Mouse (Mus musculus) limb, embryonic 14.5 days (tissue): Measurements from ENCODE around the gene Slc6a20b. TPM values are rescaled to one million over a fixed set of nuclear protein-coding genes. Genes with fewer than 3 reads are reported as not detected.
A peak's percentile ranks its signal among the peaks of the same experiment; 100 is the strongest.
"Not testable (repeated sequence)": the region's sequence is repeated elsewhere in the genome, so short reads cannot be mapped to it uniquely, and the experiment has no call there.

ENCODE experiments used
- ATAC-seq: fragments of 200-750 bp; cut with Nextera tagmentation; 2 replicates; pipeline ENCODE4 v1.8.0; 2017; ENCODE audit warnings: low read depth, moderate number of reproducible peaks, moderate TSS enrichment; ENCODE audit not compliant: low FRiP score
- DNase-seq: peaks from one replicate; pipeline ENCODE4 v3.0.0-alpha.2; 2015; ENCODE audit warnings: low spot score
- H3K27ac ChIP-seq: fragments of 300-500 bp; sonication (generic); replicated peaks from 2 replicates; pipeline ENCODE4 v1.5.1; 2014; ENCODE audit warnings: low read depth, mild to moderate bottlenecking, low read length, moderate library complexity, mixed read lengths
- H3K27me3 ChIP-seq: fragments of 300-500 bp; sonication (generic); 2 replicates; pipeline ENCODE4 v1.6.1; 2014; ENCODE audit warnings: low read length, mixed read lengths; ENCODE audit not compliant: control insufficient read depth, insufficient read depth
- H3K36me3 ChIP-seq: fragments of 300-500 bp; sonication (generic); 2 replicates; pipeline ENCODE4 v1.6.1; 2014; ENCODE audit warnings: mild to moderate bottlenecking, low read length, moderate library complexity, mixed read lengths; ENCODE audit not compliant: control insufficient read depth, insufficient read depth
- H3K4me1 ChIP-seq: fragments of 300-500 bp; sonication (generic); 2 replicates; pipeline ENCODE4 v1.6.1; 2014; ENCODE audit warnings: antibody characterized with exemption, low read length, mixed read lengths; ENCODE audit not compliant: control insufficient read depth, insufficient read depth
- H3K4me2 ChIP-seq: fragments of 300-500 bp; sonication (generic); replicated peaks from 2 replicates; pipeline ENCODE4 v1.6.1; 2014; ENCODE audit warnings: low read depth, mild to moderate bottlenecking, low read length, moderate library complexity; ENCODE audit not compliant: severe bottlenecking
- H3K4me3 ChIP-seq: fragments of 300-500 bp; sonication (generic); replicated peaks from 2 replicates; pipeline ENCODE4 v1.5.1; 2014; ENCODE audit warnings: low read length
- H3K9ac ChIP-seq: fragments of 300-500 bp; sonication (generic); 2 replicates; pipeline ENCODE4 v1.6.1; 2014; ENCODE audit warnings: mild to moderate bottlenecking, low read depth, low read length, moderate library complexity; ENCODE audit not compliant: severe bottlenecking
- H3K9me3 ChIP-seq: fragments of 300-500 bp; sonication (generic); 2 replicates; pipeline ENCODE4 v1.6.1; 2016; ENCODE audit warnings: low read length; ENCODE audit not compliant: control insufficient read depth
- POLR2A ChIP-seq: fragments of 200-500 bp; IDR thresholded peaks from 2 replicates; pipeline ENCODE4 v1.8.0; 2012; ENCODE audit warnings: inconsistent platforms, mild to moderate bottlenecking, moderate library complexity, borderline replicate concordance; ENCODE audit not compliant: insufficient read depth, insufficient read length; ENCODE audit errors: extremely low read depth
- WGBS: fragments of 180-500 bp; shearing (Covaris S2); extraction: QIAGEN DNeasy Blood & Tissue Kit; methylation state at CpG from one replicate; pipeline ENCODE4 v1.1.7; 2014; 5-methylcytosine and 5-hydroxymethylcytosine counted together
- polyA plus RNA-seq, 2 experiments: library from polyadenylated mRNA; depleted of rRNA in 1 of 2; stranded (reverse) in 1 of 2; unstranded in 1 of 2; fragments of >200 nt; fragmentation: Nextera tagmentation in 1 of 2; extraction: Ambion mirVana in 1 of 2; gene quantifications; 2 replicates each; pipeline versions ENCODE4 v1.2.1 to v1.2.3; 2012 to 2014

Gene Slc6a20b
- 0.01 and 0.03 TPM in 2 replicates for polyA plus RNA-seq (2012; rRNA removed)
- polyA plus RNA-seq (2014; fragmentation: Nextera tagmentation; extraction: Ambion mirVana), result 0.18 and 0.19 TPM in 2 replicates

- H3K4me1 ChIP-seq, result no peaks in the 10 kb centered on the region
- 78% methylated on average over 6 of the region's 6 CpGs for WGBS
- H3K27me3 ChIP-seq, result no peaks in the 10 kb centered on the region
- DNase-seq (no peak), ATAC-seq (no peak)
- H3K9ac ChIP-seq, result no peak within 1 kb of the TSS
- no peak within 1 kb of the TSS for H3K27ac ChIP-seq
- no peaks in the 10 kb centered on the region for H3K9me3 ChIP-seq
- no peak for TF ChIP-seq POLR2A
- H3K4me3 ChIP-seq, result no peak within 1 kb of the TSS
- H3K4me2 ChIP-seq, result no peak within 1 kb of the TSS
- H3K36me3 ChIP-seq, result no peaks in the 10 kb centered on the region
These were observed at the start of gene Slc6a20b for GRCm38 (mm10) chr9:123632281-123632680. Gene Slc6a20b (minus strand): TSS chr9:123632565.

- no peak overlapping the region for H3K27ac ChIP-seq
- ATAC-seq, result no peak
- peaks cover 54% of the 10 kb centered on the region for H3K27me3 ChIP-seq
- no peaks in the 10 kb centered on the region for H3K9me3 ChIP-seq
- peaks cover 7% of the 10 kb centered on the region for H3K4me1 ChIP-seq
- no peak overlapping the region for H3K4me2 ChIP-seq
- H3K4me3 ChIP-seq, result peak overlapping the region; percentile 38; the same call in 1 of the 2 replicates
- 18% methylated on average over 2 of the region's 2 CpGs for WGBS
- TF ChIP-seq POLR2A, result no peak
- no peak for DNase-seq
- no peaks in the 10 kb centered on the region for H3K36me3 ChIP-seq
- 0 out of 2 replicates have a peak overlapping the region, but pooled peaks have one; percentile 40 for H3K9ac ChIP-seq
These were observed 46.8 kb upstream of the Slc6a20b start for GRCm38 (mm10) chr9:123679198-123679597.

- Histone ChIP-seq H3K4me2 (peak within 1 kb of the TSS; percentile 69), H3K36me3 (no peaks in the 10 kb centered on the region), H3K4me1 (peaks cover 7% of the 10 kb centered on the region), H3K9me3 (no peaks in the 10 kb centered on the region), H3K27me3 (peaks cover 54% of the 10 kb centered on the region), H3K27ac (no peak within 1 kb of the TSS), H3K9ac (peak within 1 kb of the TSS; percentile 40), H3K4me3 (peak within 1 kb of the TSS; percentile 38)
- DNase-seq (no peak), ATAC-seq (no peak)
- TF ChIP-seq POLR2A, result no peak
- WGBS, result 1% methylated on average over 65 of the region's 73 CpGs
These were observed 46.2 kb upstream of the Slc6a20b start, which contains the start of the genes Ccr9 and Slc6a20a for GRCm38 (mm10) chr9:123678327-123679105. Gene Ccr9 (plus strand): TSS chr9:123678439. Gene Slc6a20a (minus strand): TSS chr9:123678885.

- H3K36me3 ChIP-seq, result no peaks in the 10 kb centered on the region
- H3K4me1 ChIP-seq, result no peaks in the 10 kb centered on the region
- WGBS, result 57% methylated on average over 5 of the region's 5 CpGs
- H3K27ac ChIP-seq, result no peak overlapping the region
- no peaks in the 10 kb centered on the region for H3K9me3 ChIP-seq
- DNase-seq, result peak; percentile 50
- no peak overlapping the region for H3K9ac ChIP-seq
- TF ChIP-seq POLR2A, result no peak
- H3K4me2 ChIP-seq, result no peak overlapping the region
- no peak for ATAC-seq
- no peaks in the 10 kb centered on the region for H3K27me3 ChIP-seq
- H3K4me3 ChIP-seq, result no peak overlapping the region
These were observed 33.3 kb upstream of the Slc6a20b start for GRCm38 (mm10) chr9:123665645-123666044.

- WGBS, result 84% methylated on average over 16 of the region's 18 CpGs
- H3K9ac ChIP-seq, H3K4me1 ChIP-seq, H3K27ac ChIP-seq, H3K9me3 ChIP-seq, H3K4me2 ChIP-seq, H3K36me3 ChIP-seq, ATAC-seq, DNase-seq, H3K27me3 ChIP-seq, H3K4me3 ChIP-seq: not testable (repeated sequence)
These were observed 27.8 kb upstream of the Slc6a20b start for GRCm38 (mm10) chr9:123659986-123660676.
